Mouse (Mus musculus) heart, adult 2 months (tissue): ENCODE measurements around the gene Synrg.

Source experiments
- CTCF ChIP-seq: fragments of 200-600 bp; IDR thresholded peaks from 2 replicates; pipeline ENCODE4 v1.8.1; 2022; ENCODE audit warnings: antibody characterized with exemption, mild to moderate bottlenecking, moderate library complexity
- EP300 ChIP-seq: fragments of 200-500 bp; IDR thresholded peaks from 2 replicates; pipeline ENCODE4 v1.6.1; 2011; ENCODE audit warnings: low read depth, low read length, control low read depth; ENCODE audit not compliant: insufficient read depth
- POLR2A ChIP-seq: fragments of 200-500 bp; IDR thresholded peaks from 2 replicates; pipeline ENCODE4 v1.6.1; 2011; ENCODE audit warnings: mild to moderate bottlenecking, low read depth, low read length, control low read depth; ENCODE audit not compliant: insufficient read depth

GRCm38 (mm10) chr11:83963991-83964921 lies at the start of gene Synrg:
- TF ChIP-seq CTCF = no peak
- TF ChIP-seq POLR2A = peak; percentile 61
- TF ChIP-seq EP300 = no peak
